Mouse (Mus musculus) spleen, adult 2 months (tissue): ENCODE measurements around the gene Ahdc1. TPM values are rescaled to one million over a fixed set of nuclear protein-coding genes. Genes with fewer than 3 reads are reported as not detected.

ENCODE experiments used
- DNase-seq, 2 experiments: peaks; one replicate each; pipeline versions ENCODE4 v3.0.0 to v3.0.0-alpha.2; 2012 to 2021; ENCODE audit warnings: low spot score in 2 of 2, low read depth in 1 of 2
- H3K27ac ChIP-seq: fragments of 200-500 bp; 2 replicates; pipeline ENCODE4 v1.5.1; 2012; ENCODE audit warnings: low read length, inconsistent platforms; ENCODE audit not compliant: insufficient read depth
- H3K27me3 ChIP-seq: fragments of 200-500 bp; 2 replicates; pipeline ENCODE4 v1.6.1; 2012; ENCODE audit warnings: mild to moderate bottlenecking, moderate library complexity, low read length, inconsistent platforms; ENCODE audit not compliant: control insufficient read depth, insufficient read depth
- H3K36me3 ChIP-seq: fragments of 200-500 bp; 2 replicates; pipeline ENCODE4 v1.6.1; 2012; ENCODE audit warnings: mild to moderate bottlenecking, low read length, inconsistent platforms; ENCODE audit not compliant: control insufficient read depth, insufficient read depth
- H3K4me1 ChIP-seq: fragments of 200-500 bp; 2 replicates; pipeline ENCODE4 v1.6.1; 2011; ENCODE audit warnings: inconsistent platforms; ENCODE audit not compliant: control insufficient read depth, insufficient read depth, insufficient read length
- H3K4me3 ChIP-seq: fragments of 200-500 bp; 2 replicates; pipeline ENCODE4 v1.5.1; 2011; ENCODE audit warnings: mild to moderate bottlenecking, inconsistent platforms; ENCODE audit not compliant: insufficient read depth, insufficient read length; ENCODE audit errors: extremely low read depth
- CTCF ChIP-seq: fragments of 200-500 bp; IDR thresholded peaks from 2 replicates; pipeline ENCODE4 v1.5.1; 2011; ENCODE audit warnings: mild to moderate bottlenecking, inconsistent platforms; ENCODE audit not compliant: insufficient read depth, insufficient read length, insufficient replicate concordance; ENCODE audit errors: extremely low read depth
- POLR2A ChIP-seq: fragments of 200-500 bp; IDR thresholded peaks from 2 replicates; pipeline ENCODE4 v1.6.1; 2011; ENCODE audit warnings: low read depth, low read length, inconsistent platforms
- WGBS: fragments of 180-500 bp; shearing (Covaris S2); methylation state at CpG from one replicate; pipeline ENCODE4 v1.1.7; 2018; 5-methylcytosine and 5-hydroxymethylcytosine counted together
- polyA plus RNA-seq: library from polyadenylated mRNA; depleted of rRNA; stranded (reverse); fragments of >200 nt; gene quantifications from 2 replicates; pipeline ENCODE4 v1.2.3, GENCODE M21; 2012

The Ahdc1 gene
- polyA plus RNA-seq, 1 experiment = 24.3 TPM

DNA sequence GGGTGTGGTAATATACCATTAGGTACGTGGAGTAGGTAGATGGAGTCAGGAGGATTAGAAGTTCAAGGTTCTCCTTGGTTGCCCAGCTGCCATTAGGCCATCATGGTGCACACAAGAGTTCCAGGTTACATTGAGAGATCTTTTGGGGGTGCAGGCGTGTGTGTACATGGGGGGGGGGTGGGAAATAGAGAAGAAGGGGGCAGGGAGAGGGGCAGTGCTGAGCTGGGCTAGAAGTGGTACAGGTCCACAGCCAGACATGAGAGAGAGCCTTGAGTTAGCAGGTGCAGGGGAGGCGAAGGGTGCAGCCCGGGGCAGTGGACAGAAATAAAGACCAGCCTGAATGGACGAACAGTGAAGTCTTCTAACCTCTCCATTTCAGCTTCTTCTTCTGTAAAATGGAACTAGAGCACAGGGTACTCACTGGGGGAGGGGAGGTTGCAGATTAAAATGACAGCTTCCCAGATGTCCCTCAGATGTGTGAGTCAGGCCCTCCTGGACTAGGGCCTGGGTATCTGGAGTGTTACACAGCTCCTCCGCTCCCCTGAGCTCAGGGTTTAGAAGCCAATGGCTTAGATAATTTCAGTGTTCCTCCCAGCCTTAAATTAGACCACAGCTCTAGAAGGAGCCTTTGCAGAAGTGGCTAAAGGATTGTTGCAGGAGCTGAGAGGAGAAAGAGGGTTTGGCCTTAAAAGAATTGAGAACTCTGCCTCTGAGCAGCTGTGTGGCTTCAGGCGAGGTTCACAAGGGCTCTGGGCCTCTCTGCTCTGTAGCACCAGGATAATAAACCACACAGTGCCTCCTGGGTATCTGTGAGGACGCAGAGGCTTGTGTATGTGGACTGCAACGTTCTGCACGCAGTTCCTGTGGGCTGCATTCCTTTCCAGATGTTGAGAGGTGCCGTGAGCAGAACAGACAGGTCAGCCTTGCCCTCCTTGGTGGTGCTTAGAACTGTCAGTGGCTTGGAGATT lies 47.7 kb downstream of the Ahdc1 start:
- H3K4me1 ChIP-seq = peaks cover 27% of the 10 kb centered on the region

DNA sequence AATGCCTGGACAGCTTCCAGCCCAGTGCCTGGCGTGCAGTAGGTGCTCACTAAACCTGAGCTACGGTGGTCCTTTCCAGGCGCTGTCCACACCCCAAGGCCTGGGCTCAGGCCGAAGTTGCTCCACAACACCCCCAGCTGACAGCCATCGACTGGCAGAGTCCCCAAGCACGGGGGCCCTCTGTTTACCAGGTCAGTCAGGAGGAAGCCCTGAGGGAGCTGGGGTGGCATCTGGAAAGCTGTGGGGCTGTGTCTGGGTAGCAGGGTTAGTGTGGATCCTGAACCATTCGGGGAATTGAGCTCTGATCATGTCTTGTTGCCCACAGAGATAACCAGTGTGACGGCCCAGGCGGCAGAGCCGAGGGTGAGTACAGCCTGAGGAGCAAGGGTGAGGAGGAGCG lies 49.6 kb downstream of the Ahdc1 start:
- Histone ChIP-seq H3K27ac (no peak overlapping the region), H3K4me1 (peaks cover 27% of the 10 kb centered on the region), H3K36me3 (peaks cover 46% of the 10 kb centered on the region), H3K27me3 (no peaks in the 10 kb centered on the region), H3K4me3 (no peak overlapping the region)
- no peak for DNase-seq
- 92% methylated on average over 11 of the region's 11 CpGs for WGBS
- TF ChIP-seq CTCF (no peak), POLR2A (no peak)

More for the DNA sequence above, 47.7 kb downstream of the Ahdc1 start:
- no peak for TF ChIP-seq CTCF
- no peak for TF ChIP-seq POLR2A
- peak overlapping the region; percentile 91; the same call in 1 of the 2 replicates for H3K27ac ChIP-seq
- no peaks in the 10 kb centered on the region for H3K27me3 ChIP-seq
- 63% methylated on average over 11 of the region's 11 CpGs for WGBS
- no peak overlapping the region for H3K4me3 ChIP-seq
- peaks cover 29% of the 10 kb centered on the region for H3K36me3 ChIP-seq
- no peak for DNase-seq

DNA sequence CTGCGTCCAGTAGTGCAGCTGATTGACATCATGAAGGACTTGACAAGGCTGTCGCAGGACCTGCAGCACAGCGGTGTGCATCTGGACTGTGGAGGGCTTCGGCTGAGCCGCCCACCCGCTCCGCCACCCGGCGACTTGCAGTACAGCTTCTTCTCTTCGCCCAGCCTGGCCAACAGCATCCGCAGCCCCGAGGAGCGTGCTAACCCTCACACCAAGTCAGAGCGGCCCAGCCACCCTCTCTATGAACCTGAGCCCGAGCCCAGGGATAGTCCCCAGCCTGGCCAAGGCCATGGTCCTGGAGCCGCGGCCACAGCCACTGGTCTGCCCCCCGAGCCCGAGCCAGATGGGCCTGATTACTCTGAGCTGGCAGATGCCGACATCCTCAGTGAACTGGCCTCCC lies 50.7 kb downstream of the Ahdc1 start:
- TF ChIP-seq CTCF = no peak
- no peak for TF ChIP-seq POLR2A
- peaks cover 50% of the 10 kb centered on the region for H3K36me3 ChIP-seq
- WGBS = 97% methylated on average over 20 of the region's 20 CpGs

DNA sequence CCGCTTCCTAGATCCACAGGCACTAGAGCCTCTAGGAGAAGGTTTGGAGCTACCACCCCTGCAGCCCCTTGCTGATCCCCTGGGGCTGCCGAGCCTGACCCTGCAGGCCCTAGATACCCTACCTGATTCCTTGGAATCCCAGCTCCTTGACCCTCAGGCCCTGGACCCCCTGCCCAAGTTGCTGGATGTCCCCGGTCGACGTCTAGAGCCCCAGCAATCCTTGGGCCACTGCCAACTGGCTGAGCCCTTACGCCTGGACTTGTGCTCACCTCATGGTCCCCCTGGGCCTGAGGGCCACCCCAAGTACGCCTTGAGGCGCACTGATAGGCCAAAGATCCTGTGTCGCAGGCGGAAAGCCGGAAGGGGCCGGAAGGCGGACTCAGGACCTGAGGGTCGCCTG lies 51.2 kb downstream of the Ahdc1 start:
- DNase-seq = no peak
- TF ChIP-seq POLR2A (no peak), CTCF (no peak)
- Histone ChIP-seq H3K4me1 (peaks cover 18% of the 10 kb centered on the region; the same call in 1 of the 2 replicates), H3K4me3 (no peak overlapping the region), H3K36me3 (peaks cover 50% of the 10 kb centered on the region), H3K27me3 (no peaks in the 10 kb centered on the region), H3K27ac (no peak overlapping the region)
- 93% methylated on average over 14 of the region's 14 CpGs for WGBS

More for the DNA sequence above, 50.7 kb downstream of the Ahdc1 start:
- Histone ChIP-seq H3K4me3 (no peak overlapping the region), H3K27ac (no peak overlapping the region), H3K4me1 (peaks cover 21% of the 10 kb centered on the region), H3K27me3 (no peaks in the 10 kb centered on the region)
- no peak for DNase-seq

DNA sequence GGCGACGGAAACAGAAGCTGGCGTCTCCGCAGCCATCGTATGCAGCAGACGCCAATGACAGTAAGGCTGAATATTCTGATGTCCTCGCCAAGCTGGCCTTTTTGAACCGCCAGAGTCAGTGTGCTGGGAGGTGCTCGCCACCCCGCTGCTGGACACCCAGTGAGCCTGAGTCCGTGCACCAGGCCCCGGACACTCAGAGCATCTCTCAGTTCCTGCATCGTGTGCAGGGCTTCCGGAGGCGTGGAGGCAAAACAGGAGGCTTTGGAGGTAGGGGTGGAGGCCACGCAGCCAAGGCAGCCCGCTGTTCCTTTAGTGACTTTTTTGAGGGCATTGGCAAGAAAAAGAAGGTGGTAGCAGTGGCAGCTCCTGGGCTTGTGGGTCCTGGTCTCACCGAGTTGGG lies 52.1 kb downstream of the Ahdc1 start:
- H3K27me3 ChIP-seq = no peaks in the 10 kb centered on the region
- peaks cover 9% of the 10 kb centered on the region; the same call in 1 of the 2 replicates for H3K4me1 ChIP-seq
- no peak overlapping the region for H3K4me3 ChIP-seq
- H3K36me3 ChIP-seq = peaks cover 50% of the 10 kb centered on the region
- TF ChIP-seq CTCF = no peak
- no peak for TF ChIP-seq POLR2A
- H3K27ac ChIP-seq = no peak overlapping the region
- WGBS = 96% methylated on average over 18 of the region's 18 CpGs
- DNase-seq = no peak

DNA sequence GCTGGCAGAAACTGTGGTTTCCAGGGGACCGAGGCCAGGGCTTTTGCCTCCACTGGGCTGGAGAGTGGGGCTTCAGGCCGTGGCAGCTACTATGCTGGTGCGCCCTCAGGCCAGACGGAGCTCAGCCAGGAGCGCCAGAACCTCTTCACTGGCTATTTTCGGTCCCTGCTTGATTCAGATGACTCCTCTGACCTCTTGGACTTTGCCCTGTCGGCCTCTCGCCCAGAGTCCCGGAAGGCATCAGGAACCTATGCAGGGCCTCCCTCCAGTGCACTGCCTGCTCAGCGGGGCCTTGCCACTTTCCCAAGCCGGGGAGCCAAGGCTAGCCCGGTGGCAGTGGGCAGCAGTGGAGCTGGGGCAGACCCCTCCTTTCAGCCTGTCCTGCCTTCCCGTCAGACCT lies 52.7 kb downstream of the Ahdc1 start:
- TF ChIP-seq CTCF = no peak
- no peak for TF ChIP-seq POLR2A
- Histone ChIP-seq H3K4me1 (0 out of 2 replicates have a peak, but pooled peaks cover 3% of the 10 kb centered on the region), H3K4me3 (no peak overlapping the region), H3K36me3 (peaks cover 50% of the 10 kb centered on the region), H3K27me3 (no peaks in the 10 kb centered on the region), H3K27ac (no peak overlapping the region)
- DNase-seq = no peak
- 91% methylated on average over 13 of the region's 13 CpGs for WGBS

DNA sequence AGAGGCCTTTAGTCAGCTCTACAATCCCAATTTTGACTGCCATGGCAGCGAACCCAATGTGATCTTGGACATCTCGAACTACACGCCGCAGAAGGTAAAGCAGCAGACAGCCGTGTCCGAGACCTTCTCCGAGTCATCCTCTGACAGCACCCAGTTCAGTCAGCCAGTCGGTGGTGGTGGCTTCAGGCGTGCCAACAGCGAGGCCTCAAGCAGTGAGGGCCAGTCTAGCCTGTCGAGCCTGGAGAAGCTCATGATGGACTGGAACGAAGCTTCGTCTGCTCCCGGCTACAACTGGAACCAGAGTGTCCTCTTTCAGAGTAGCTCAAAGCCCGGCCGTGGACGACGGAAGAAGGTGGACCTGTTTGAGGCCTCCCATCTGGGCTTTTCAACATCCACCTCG lies 53.7 kb downstream of the Ahdc1 start:
- WGBS = 96% methylated on average over 19 of the region's 19 CpGs
- no peak for TF ChIP-seq CTCF
- TF ChIP-seq POLR2A = no peak
- Histone ChIP-seq H3K4me3 (no peak overlapping the region), H3K4me1 (no peaks in the 10 kb centered on the region), H3K36me3 (peaks cover 50% of the 10 kb centered on the region), H3K27me3 (no peaks in the 10 kb centered on the region), H3K27ac (no peak overlapping the region)
- no peak for DNase-seq
